Mouse (Mus musculus) large intestine, adult 2 months (tissue): ENCODE measurements around the gene Rbm4b. TPM values are rescaled to one million over a fixed set of nuclear protein-coding genes. Genes with fewer than 3 reads are reported as not detected.
"Not testable (repeated sequence)": the region's sequence is repeated elsewhere in the genome, so short reads cannot be mapped to it uniquely, and the experiment has no call there.

Experiments used
- DNase-seq: peaks from one replicate; pipeline ENCODE4 v3.0.0-alpha.2; 2012; ENCODE audit warnings: low read depth, low spot score
- WGBS: fragments of 180-500 bp; shearing (Covaris S2); methylation state at CpG from one replicate; pipeline ENCODE4 v1.1.7; 2018; 5-methylcytosine and 5-hydroxymethylcytosine counted together
- polyA plus RNA-seq: library from polyadenylated mRNA; depleted of rRNA; stranded (reverse); fragments of >200 nt; gene quantifications from 2 replicates; pipeline ENCODE4 v1.2.3, GENCODE M21; 2012

Gene Rbm4b
- polyA plus RNA-seq, 1 experiment, result 4.6 TPM

- DNase-seq, result no peak
- WGBS, result 43% methylated on average over 5 of the region's 5 CpGs
These were observed 12.8 kb upstream of the Rbm4b start for GRCm38 (mm10) chr19:4743524-4743923.

DNA sequence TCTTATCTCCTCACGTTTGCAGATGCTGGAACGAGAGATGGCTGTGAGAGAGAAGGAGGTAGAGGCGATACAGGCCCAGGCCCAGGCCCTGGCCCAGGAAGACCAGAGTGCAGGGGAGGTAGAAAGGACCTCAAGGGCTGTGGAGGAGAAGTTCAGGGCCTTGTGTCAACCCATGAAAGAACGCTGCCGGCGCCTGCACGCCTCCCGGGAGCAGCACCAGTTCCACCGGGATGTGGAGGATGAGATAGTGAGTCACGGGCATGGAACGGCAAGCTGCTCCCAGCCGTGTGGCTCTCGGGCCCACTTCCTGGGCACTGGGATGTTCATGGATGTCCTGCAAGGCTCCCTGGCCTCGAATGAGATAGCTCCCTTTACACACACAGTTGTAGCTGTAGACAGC, 12.3 kb upstream of the Rbm4b start:
- no peak for DNase-seq
- WGBS, result 85% methylated on average over 14 of the region's 14 CpGs

- no peak for DNase-seq
- 64% methylated on average over 9 of the region's 9 CpGs for WGBS
These were observed 11.2 kb upstream of the Rbm4b start for GRCm38 (mm10) chr19:4745057-4745456.

- no peak for DNase-seq
- 94% methylated on average over 10 of the region's 10 CpGs for WGBS
These were observed 10.6 kb upstream of the Rbm4b start for GRCm38 (mm10) chr19:4745681-4746080.

DNA sequence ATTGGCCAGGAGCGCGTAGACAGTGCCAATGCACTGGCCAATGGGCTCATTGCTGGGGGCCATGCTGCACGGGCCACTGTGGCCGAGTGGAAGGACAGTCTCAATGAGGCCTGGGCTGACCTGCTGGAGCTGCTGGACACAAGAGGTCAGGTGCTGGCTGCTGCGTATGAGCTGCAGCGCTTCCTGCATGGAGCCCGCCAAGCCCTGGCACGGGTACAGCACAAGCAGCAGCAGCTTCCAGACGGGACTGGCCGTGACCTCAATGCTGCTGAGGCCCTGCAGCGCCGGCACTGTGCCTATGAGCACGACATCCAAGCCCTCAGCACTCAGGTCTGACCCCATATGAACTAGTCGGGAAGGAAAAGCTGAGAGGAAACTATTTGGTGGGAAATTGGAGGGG, 9.7 kb upstream of the Rbm4b start:
- DNase-seq, result no peak
- 85% methylated on average over 14 of the region's 14 CpGs for WGBS

DNA sequence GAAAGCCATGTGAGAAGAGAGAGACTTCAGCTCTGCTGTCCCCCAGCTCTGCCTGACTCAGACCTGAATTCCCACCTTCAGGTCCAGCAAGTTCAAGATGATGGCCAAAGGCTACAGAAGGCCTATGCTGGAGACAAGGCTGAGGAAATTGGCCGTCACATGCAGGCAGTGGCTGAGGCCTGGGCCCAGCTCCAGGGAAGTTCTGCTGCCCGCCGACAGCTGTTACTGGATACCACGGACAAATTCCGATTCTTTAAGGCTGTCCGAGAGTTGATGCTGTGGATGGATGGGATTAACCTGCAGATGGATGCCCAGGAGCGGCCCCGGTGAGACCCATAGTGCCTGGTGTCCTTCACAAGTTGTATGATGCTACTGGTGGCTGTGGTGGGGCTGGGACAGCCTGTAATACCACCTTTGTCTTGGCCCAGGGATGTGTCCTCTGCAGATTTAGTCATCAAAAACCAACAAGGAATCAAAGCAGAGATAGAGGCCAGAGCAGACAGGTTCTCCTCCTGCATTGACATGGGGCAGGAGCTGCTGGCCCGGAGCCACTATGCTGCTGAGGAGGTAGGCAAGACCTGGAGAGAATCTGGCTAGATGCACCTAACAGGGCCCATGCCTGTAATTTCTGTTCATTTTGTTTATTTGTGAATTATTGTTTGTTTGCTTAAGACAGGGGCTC, 8.5 kb upstream of the Rbm4b start:
- 89% methylated on average over 9 of the region's 9 CpGs for WGBS
- no peak for DNase-seq

GRCm38 (mm10) chr19:4748493-4748892, 7.8 kb upstream of the Rbm4b start:
- 85% methylated on average over 10 of the region's 10 CpGs for WGBS
- no peak for DNase-seq

DNA sequence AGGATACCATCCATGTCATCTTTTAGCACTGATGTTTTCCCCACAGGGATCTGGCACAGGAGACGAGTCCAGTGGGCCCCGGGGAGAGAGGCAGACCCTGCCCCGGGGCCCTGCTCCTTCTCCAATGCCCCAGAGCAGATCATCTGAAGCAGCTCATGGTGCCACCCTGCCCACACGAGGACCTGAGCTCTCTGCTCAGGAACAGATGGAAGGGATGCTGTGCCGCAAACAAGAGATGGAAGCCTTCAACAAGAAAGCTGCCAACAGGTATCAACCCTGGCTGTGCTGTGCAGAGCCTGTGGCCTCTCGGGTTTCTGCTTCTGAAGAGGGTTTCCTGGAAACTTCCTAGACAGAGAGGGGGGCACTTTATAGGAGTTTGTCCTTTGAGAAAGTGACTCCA, 6.3 kb upstream of the Rbm4b start:
- 88% methylated on average over 6 of the region's 6 CpGs for WGBS
- DNase-seq, result no peak

DNA sequence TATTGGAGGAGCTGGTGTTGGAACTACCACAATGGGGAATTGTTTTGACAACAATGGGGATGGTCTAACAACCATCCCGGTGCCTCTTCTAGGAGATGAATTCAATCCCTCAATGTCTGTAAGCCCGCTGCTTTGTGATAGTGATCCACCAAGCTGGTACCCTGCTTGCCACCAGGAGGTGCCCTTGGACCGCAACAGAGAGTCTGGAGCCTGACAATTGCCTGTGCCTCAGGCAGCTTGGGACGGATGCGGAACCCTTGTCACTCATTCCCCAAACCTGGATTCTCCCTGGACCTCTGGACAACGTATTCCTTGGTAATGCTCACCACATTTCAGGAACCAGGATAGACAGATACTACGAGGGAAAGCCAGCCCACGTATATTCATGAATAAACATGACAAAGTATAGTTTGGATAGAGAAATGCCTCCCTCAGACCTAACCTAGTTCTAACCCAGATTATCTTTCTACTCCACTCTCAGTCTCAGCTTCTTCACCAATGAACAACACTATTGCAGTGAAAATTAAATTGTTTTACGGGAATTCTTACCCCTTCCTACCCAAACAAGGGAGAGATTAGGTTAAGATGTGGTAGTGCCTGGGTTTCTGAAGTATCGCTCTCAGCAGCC, 618 bp upstream of the Rbm4b start:
- under 1% methylated on average over 10 of the region's 10 CpGs for WGBS
- peak; percentile 76 for DNase-seq

GRCm38 (mm10) chr19:4756921-4757320, 624 bp downstream of the Rbm4b start:
- DNase-seq, result no peak
- under 1% methylated on average over 9 of the region's 9 CpGs for WGBS

DNA sequence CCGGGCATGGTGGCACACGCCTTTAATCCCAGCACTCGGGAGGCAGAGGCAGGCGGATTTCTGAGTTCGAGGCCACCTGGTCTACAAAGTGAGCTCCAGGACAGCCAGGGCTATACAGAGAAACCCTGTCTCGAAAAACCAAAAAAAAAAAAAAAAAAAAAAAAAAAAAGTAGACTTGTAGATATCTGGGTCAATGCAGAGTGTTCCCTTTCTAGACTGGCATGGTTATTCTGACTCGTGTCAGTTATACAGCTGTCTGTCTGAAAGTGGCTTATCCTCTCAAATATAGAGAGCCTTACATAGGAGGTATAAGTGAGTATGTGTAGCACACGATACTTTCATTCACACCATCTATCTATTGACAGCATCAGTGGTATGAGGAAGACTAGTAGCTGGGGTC, 4.2 kb downstream of the Rbm4b start:
- not testable (repeated sequence) for DNase-seq
- WGBS, result 77% methylated on average over 8 of the region's 8 CpGs

DNA sequence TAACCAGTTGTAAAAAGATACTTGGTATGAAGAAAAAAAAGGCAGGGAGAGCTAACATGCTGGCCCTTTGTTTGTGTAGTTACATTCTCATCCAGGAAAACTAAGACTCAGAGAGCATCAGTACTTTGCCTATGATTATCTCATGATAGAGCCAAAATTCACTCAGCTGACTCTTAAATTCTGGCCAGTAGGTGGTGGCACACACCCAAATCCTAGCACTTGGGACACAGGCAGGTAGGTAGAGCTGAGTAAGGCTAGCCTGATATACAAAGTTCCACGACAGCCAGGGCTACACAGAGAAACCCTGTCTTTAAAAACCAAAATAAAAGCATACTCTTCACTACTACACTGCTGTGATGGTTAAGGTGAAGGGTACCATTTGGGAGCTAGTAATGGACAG, 6.6 kb downstream of the Rbm4b start:
- DNase-seq, result no peak
- WGBS, result 16% methylated on average over 1 of the region's 1 CpGs

- WGBS, result 60% methylated on average over 12 of the region's 12 CpGs
These were observed 11.3 kb downstream of the Rbm4b start for GRCm38 (mm10) chr19:4767507-4768148.

DNA sequence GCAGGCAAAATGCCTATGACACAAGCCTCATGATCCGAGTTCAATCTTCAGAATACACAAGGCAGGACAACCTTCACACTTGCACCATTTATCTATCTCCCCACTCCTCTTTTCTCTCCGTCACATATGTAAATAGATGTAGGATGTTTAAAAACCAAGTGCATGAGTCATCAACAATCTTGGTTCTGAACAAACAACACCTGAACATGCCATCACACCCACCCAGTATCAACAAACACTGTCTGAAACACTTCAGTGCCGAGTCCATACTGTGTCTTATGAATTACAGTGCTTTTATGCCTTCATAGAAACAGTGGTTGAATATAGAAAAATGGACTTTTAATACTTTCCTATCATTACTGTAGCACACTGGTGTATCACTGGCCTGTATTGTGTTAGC, 16.5 kb downstream of the Rbm4b start:
- DNase-seq, result no peak
- WGBS, result 37% methylated on average over 3 of the region's 3 CpGs

More at GRCm38 (mm10) chr19:4767507-4768148, 11.3 kb downstream of the Rbm4b start:
- DNase-seq, result no peak

- WGBS, result 80% methylated on average over 2 of the region's 2 CpGs
These were observed 26.6 kb downstream of the Rbm4b start for GRCm38 (mm10) chr19:4782891-4783290.

GRCm38 (mm10) chr19:4785206-4785605, 28.9 kb downstream of the Rbm4b start:
- DNase-seq, result no peak
- 76% methylated on average over 7 of the region's 7 CpGs for WGBS

More at GRCm38 (mm10) chr19:4782891-4783290, 26.6 kb downstream of the Rbm4b start:
- DNase-seq, result no peak

DNA sequence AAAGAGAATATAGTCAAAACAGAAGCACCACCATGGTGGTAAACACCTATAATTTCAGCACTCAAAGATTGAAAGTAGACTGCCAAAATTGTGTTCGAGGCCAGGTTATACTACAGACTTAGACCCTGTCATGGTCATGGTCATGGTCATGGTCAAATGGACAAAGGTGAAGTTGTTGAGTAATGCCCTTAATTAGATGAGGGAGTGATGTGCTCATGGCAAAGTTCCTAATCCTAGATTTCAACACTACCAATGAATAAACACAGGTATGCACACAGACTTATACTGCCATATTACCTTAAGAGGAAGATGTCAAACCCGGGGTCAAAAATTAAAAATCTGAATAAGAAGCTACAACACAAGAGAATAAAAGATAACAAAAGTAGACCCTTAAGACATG, 30.0 kb downstream of the Rbm4b start:
- no peak for DNase-seq
- whole genome bisulfite sequencing, result 90% methylated on average over 2 of the region's 2 CpGs

GRCm38 (mm10) chr19:4793281-4793830, 37.1 kb downstream of the Rbm4b start:
- under 1% methylated on average over 16 of the region's 16 CpGs for WGBS
- DNase-seq, result no peak

GRCm38 (mm10) chr19:4793831-4794422, 37.6 kb downstream of the Rbm4b start, which contains the start of gene Rbm4:
Gene Rbm4 (minus strand): TSS chr19:4793901.
- peak; percentile 100 for DNase-seq
- WGBS, result under 1% methylated on average over 31 of the region's 31 CpGs

GRCm38 (mm10) chr19:4795929-4796328, 39.6 kb downstream of the Rbm4b start:
- DNase-seq, result no peak
- 47% methylated on average over 1 of the region's 1 CpGs for WGBS
